Comparison of ENCODE assay signal across 11 mouse cellular contexts in the genomic region with DNA sequence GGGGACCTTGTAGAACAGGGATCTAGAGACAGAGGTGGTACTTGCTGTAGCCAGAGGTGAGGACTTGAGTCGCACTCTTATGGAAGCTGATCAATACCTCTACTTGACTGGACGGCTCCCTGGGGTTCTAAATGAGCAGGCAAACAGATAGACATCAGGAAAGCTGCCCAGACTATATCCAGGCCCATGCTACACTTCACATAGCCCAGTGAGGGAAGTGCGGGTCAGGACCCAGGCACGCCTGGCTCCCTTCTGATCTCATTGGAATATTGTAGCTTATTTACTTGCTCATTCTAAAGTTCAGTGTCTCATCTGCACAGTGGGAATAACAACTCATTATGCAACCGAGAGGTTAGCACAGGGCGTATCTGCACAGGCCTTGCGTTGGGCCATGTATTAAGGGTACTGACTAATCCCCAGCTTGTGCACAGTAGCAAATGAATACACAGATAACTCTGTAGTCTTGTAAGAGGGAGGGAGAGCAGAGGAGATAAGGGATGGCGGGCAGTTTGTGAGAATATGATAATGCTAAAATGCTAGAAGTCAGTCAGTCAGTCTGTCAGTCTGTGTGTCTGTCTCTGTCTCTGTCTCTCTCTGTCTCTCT.
DNase-seq lines count a peak whose midpoint lies in the region; ATAC-seq and TF ChIP-seq lines count a peak whose summit lies in the region.
"Had no signal": no experiment of that assay in that cellular context is flagged by ENCODE, and none has a peak within 500 bp of the region (broad histone marks: within the 10 kb centered on the region; RNA-seq: fewer than 3 reads in every experiment).

No protein-coding gene starts in this region.

- H3K9ac ChIP-seq in kidney, embryonic 16.5 days (replicated peaks; ENCODE audit: low read length), result no peak overlapping the region
- H3K9ac ChIP-seq in liver, embryonic 11.5 days (ENCODE audit: low read depth, low read length), result peak overlapping the region; percentile 27
- no peak overlapping the region for H3K9ac ChIP-seq in stomach, embryonic 15.5 days
- no peak overlapping the region for H3K9ac ChIP-seq in midbrain, embryonic 11.5 days (ENCODE audit: low read length)
- H3K9ac ChIP-seq: hindbrain, embryonic 14.5 days; midbrain, embryonic 15.5 days had no signal

- peak; percentile 72 for DNase-seq in kidney, adult 2 months
- DNase-seq in liver, embryonic 11.5 days (ENCODE audit: low spot score), result no peak
- no peak for DNase-seq in thymus, postnatal 10 days (ENCODE audit: low spot score in 2 of 2)
- DNase-seq in layer of hippocampus, postnatal 36 days, result no peak
- DNase-seq in midbrain, embryonic 11.5 days (ENCODE audit: low spot score, missing footprints), result no peak

- no peaks in the 10 kb centered on the region for H3K9me3 ChIP-seq in kidney, embryonic 16.5 days (ENCODE audit: low read length)
- 0 out of 2 replicates have a peak, but pooled peaks cover 2% of the 10 kb centered on the region for H3K9me3 ChIP-seq in liver, embryonic 11.5 days (ENCODE audit: control insufficient read depth, low read length)
- H3K9me3 ChIP-seq in stomach, embryonic 15.5 days, result no peaks in the 10 kb centered on the region
- no peaks in the 10 kb centered on the region for H3K9me3 ChIP-seq in midbrain, embryonic 11.5 days (ENCODE audit: control insufficient read depth, low read length)
- H3K9me3 ChIP-seq: midbrain, embryonic 15.5 days had no signal

- TF ChIP-seq CTCF in kidney, adult 2 months (conservative IDR thresholded peaks at IDR 0.05; ENCODE audit: insufficient read depth, insufficient read length, low read depth, low read length), result no peak

- ATAC-seq in kidney, embryonic 16.5 days (ENCODE audit: low FRiP score, low TSS enrichment), result no peak
- ATAC-seq in common myeloid progenitor, adult 5-6 weeks (replicated peaks; ENCODE audit: low read depth, poor library complexity, severe bottlenecking), result peak; percentile 83
- peak; percentile 97 for ATAC-seq in liver, embryonic 11.5 days (replicated peaks; ENCODE audit: low FRiP score)
- peak; percentile 94 for ATAC-seq in stomach, embryonic 15.5 days (ENCODE audit: insufficient read depth, low FRiP score, low read depth)
- no peak for ATAC-seq in midbrain, embryonic 11.5 days (ENCODE audit: low FRiP score)
- ATAC-seq: midbrain, embryonic 15.5 days had no signal

- H3K27me3 ChIP-seq in kidney, adult 2 months (replicated peaks; ENCODE audit: control insufficient read depth, insufficient read depth, low read length), result no peaks in the 10 kb centered on the region
- H3K27me3 ChIP-seq in kidney, embryonic 16.5 days (ENCODE audit: insufficient read depth, low read length), result no peaks in the 10 kb centered on the region
- H3K27me3 ChIP-seq in liver, embryonic 11.5 days (replicated peaks; ENCODE audit: control insufficient read depth, insufficient read depth, low read length), result no peaks in the 10 kb centered on the region
- no peaks in the 10 kb centered on the region for H3K27me3 ChIP-seq in stomach, embryonic 15.5 days (replicated peaks)
- H3K27me3 ChIP-seq in midbrain, embryonic 11.5 days (ENCODE audit: control insufficient read depth, insufficient read depth, low read length), result no peaks in the 10 kb centered on the region
- H3K27me3 ChIP-seq: midbrain, embryonic 15.5 days had no signal

- WGBS in kidney, adult 2 months, result 76% methylated on average over 8 of the region's 8 CpGs
- WGBS in kidney, embryonic 16.5 days, result 87% methylated on average over 8 of the region's 8 CpGs
- 39% methylated on average over 8 of the region's 8 CpGs for WGBS in liver, embryonic 11.5 days
- 72% methylated on average over 8 of the region's 8 CpGs for WGBS in stomach, embryonic 15.5 days
- 77% methylated on average over 8 of the region's 8 CpGs for WGBS in midbrain, embryonic 11.5 days

- peak overlapping the region; percentile 61 for H3K27ac ChIP-seq in kidney, adult 2 months (ENCODE audit: insufficient read depth, low read depth, low read length)
- H3K27ac ChIP-seq in kidney, embryonic 16.5 days (ENCODE audit: low read length), result no peak overlapping the region
- peak overlapping the region; percentile 97 for H3K27ac ChIP-seq in liver, embryonic 11.5 days (ENCODE audit: low read depth, low read length)
- no peak overlapping the region for H3K27ac ChIP-seq in stomach, embryonic 15.5 days
- H3K27ac ChIP-seq in midbrain, embryonic 11.5 days (ENCODE audit: low read depth, low read length), result no peak overlapping the region
- H3K27ac ChIP-seq: hindbrain, embryonic 14.5 days; midbrain, embryonic 15.5 days had no signal

- H3K4me3 ChIP-seq in kidney, adult 2 months (ENCODE audit: insufficient read depth, low read depth, low read length), result no peak overlapping the region
- no peak overlapping the region for H3K4me3 ChIP-seq in kidney, embryonic 16.5 days (ENCODE audit: low read length)
- no peak overlapping the region for H3K4me3 ChIP-seq in liver, embryonic 11.5 days (ENCODE audit: low read depth, low read length)
- no peak overlapping the region for H3K4me3 ChIP-seq in stomach, embryonic 15.5 days (replicated peaks)
- H3K4me3 ChIP-seq in midbrain, embryonic 11.5 days (ENCODE audit: low read depth, low read length), result no peak overlapping the region
- H3K4me3 ChIP-seq: layer of hippocampus, adult 2 months; midbrain, embryonic 15.5 days had no signal

- no peak overlapping the region for H3K4me2 ChIP-seq in kidney, embryonic 16.5 days (replicated peaks; ENCODE audit: low read depth, low read length)
- H3K4me2 ChIP-seq in liver, embryonic 11.5 days, result peak overlapping the region; percentile 60
- H3K4me2 ChIP-seq in stomach, embryonic 15.5 days, result no peak overlapping the region
- no peak overlapping the region for H3K4me2 ChIP-seq in midbrain, embryonic 11.5 days
- H3K4me2 ChIP-seq: hindbrain, embryonic 14.5 days; midbrain, embryonic 15.5 days had no signal

- TF ChIP-seq POLR2A in kidney, adult 2 months (IDR thresholded peaks at IDR 0.05; ENCODE audit: low read depth, low read length), result no peak

- H3K36me3 ChIP-seq in kidney, adult 2 months (ENCODE audit: control insufficient read depth, insufficient read depth, low read length), result no peaks in the 10 kb centered on the region
- H3K36me3 ChIP-seq in kidney, embryonic 16.5 days (ENCODE audit: insufficient read depth, low read length), result no peaks in the 10 kb centered on the region
- no peaks in the 10 kb centered on the region; the same call in 1 of the 2 replicates for H3K36me3 ChIP-seq in liver, embryonic 11.5 days (ENCODE audit: control insufficient read depth, insufficient read depth, low read length)
- no peaks in the 10 kb centered on the region for H3K36me3 ChIP-seq in stomach, embryonic 15.5 days
- H3K36me3 ChIP-seq in midbrain, embryonic 11.5 days (ENCODE audit: control insufficient read depth, insufficient read depth, low read length), result no peaks in the 10 kb centered on the region
- H3K36me3 ChIP-seq: midbrain, embryonic 15.5 days had no signal

- H3K4me1 ChIP-seq in kidney, adult 2 months (ENCODE audit: control insufficient read depth, insufficient read depth, low read length), result peaks cover 15% of the 10 kb centered on the region; the same call in 1 of the 2 replicates
- H3K4me1 ChIP-seq in kidney, embryonic 16.5 days (ENCODE audit: insufficient read depth, low read length), result no peaks in the 10 kb centered on the region
- peaks cover 56% of the 10 kb centered on the region for H3K4me1 ChIP-seq in liver, embryonic 11.5 days (replicated peaks; ENCODE audit: control insufficient read depth, insufficient read depth, low read length)
- no peaks in the 10 kb centered on the region; the same call in 1 of the 2 replicates for H3K4me1 ChIP-seq in stomach, embryonic 15.5 days
- peaks cover 10% of the 10 kb centered on the region for H3K4me1 ChIP-seq in midbrain, embryonic 11.5 days (ENCODE audit: control insufficient read depth, insufficient read depth, low read length)

Comparison
In these comparisons a context has a peak if more than half of its experiments do, and no peak if none do; other contexts are left out.
1. H3K27ac ChIP-seq: peak in kidney, adult 2 months (single experiment) and liver, embryonic 11.5 days (single experiment); none in kidney, embryonic 16.5 days (single experiment), stomach, embryonic 15.5 days (single experiment) and midbrain, embryonic 11.5 days (single experiment).
2. ATAC-seq: peak in common myeloid progenitor, adult 5-6 weeks (single experiment), liver, embryonic 11.5 days (single experiment) and stomach, embryonic 15.5 days (single experiment); none in kidney, embryonic 16.5 days (single experiment) and midbrain, embryonic 11.5 days (single experiment).